Mouse (Mus musculus) embryonic facial prominence, embryonic 11.5 days (tissue): ENCODE measurements at regions not wholly inside any gene's neighbourhood (a gene's known extent, or its start where the extent isn't known, plus 50 kb on each side); places are given as distances from the start of the nearest gene placed in this dataset.

ENCODE experiments used
- ATAC-seq: fragments of 200-750 bp; cut with Nextera tagmentation; replicated peaks from 2 replicates; pipeline ENCODE4 v1.8.0; 2017; ENCODE audit warnings: low read depth; ENCODE audit not compliant: insufficient number of reproducible peaks, low FRiP score, low TSS enrichment
- DNase-seq: peaks from one replicate; pipeline ENCODE4 v3.0.0-alpha.2; 2015; ENCODE audit warnings: low spot score
- H3K27ac ChIP-seq: fragments of 300-500 bp; sonication (generic); replicated peaks from 2 replicates; pipeline ENCODE4 v1.5.1; 2014; ENCODE audit warnings: mild to moderate bottlenecking, low read depth, low read length, control low read depth
- H3K27me3 ChIP-seq: fragments of 300-500 bp; sonication (generic); 2 replicates; pipeline ENCODE4 v1.6.1; 2014; ENCODE audit warnings: mild to moderate bottlenecking, low read length, moderate library complexity, mixed read lengths; ENCODE audit not compliant: control insufficient read depth, insufficient read depth
- H3K36me3 ChIP-seq: fragments of 300-500 bp; sonication (generic); replicated peaks from 2 replicates; pipeline ENCODE4 v1.6.1; 2014; ENCODE audit warnings: low read depth, mild to moderate bottlenecking, low read length, moderate library complexity, mixed read lengths; ENCODE audit not compliant: control insufficient read depth, insufficient read depth
- H3K4me1 ChIP-seq: fragments of 300-500 bp; sonication (generic); 2 replicates; pipeline ENCODE4 v1.6.1; 2014; ENCODE audit warnings: low read length, mixed read lengths; ENCODE audit not compliant: control insufficient read depth, insufficient read depth
- H3K4me2 ChIP-seq: fragments of 300-500 bp; sonication (generic); 2 replicates; pipeline ENCODE4 v1.6.1; 2014; ENCODE audit warnings: low read depth, mild to moderate bottlenecking, control low read depth, low read length, moderate library complexity
- H3K4me3 ChIP-seq: fragments of 300-500 bp; sonication (generic); 2 replicates; pipeline ENCODE4 v1.5.1; 2014; ENCODE audit warnings: low read depth, low read length, control low read depth
- H3K9ac ChIP-seq: fragments of 300-500 bp; sonication (generic); replicated peaks from 2 replicates; pipeline ENCODE4 v1.6.1; 2014; ENCODE audit warnings: mild to moderate bottlenecking, control low read depth, low read length
- H3K9me3 ChIP-seq: fragments of 300-500 bp; sonication (generic); replicated peaks from 2 replicates; pipeline ENCODE4 v1.6.1; 2016; ENCODE audit warnings: mild to moderate bottlenecking, low read length, inconsistent platforms, mixed read lengths; ENCODE audit not compliant: control insufficient read depth
- WGBS: fragments of 180-500 bp; shearing (Covaris S2); extraction: QIAGEN DNeasy Blood & Tissue Kit; methylation state at CpG from one replicate; pipeline ENCODE4 v1.1.7; 2014; 5-methylcytosine and 5-hydroxymethylcytosine counted together

DNA sequence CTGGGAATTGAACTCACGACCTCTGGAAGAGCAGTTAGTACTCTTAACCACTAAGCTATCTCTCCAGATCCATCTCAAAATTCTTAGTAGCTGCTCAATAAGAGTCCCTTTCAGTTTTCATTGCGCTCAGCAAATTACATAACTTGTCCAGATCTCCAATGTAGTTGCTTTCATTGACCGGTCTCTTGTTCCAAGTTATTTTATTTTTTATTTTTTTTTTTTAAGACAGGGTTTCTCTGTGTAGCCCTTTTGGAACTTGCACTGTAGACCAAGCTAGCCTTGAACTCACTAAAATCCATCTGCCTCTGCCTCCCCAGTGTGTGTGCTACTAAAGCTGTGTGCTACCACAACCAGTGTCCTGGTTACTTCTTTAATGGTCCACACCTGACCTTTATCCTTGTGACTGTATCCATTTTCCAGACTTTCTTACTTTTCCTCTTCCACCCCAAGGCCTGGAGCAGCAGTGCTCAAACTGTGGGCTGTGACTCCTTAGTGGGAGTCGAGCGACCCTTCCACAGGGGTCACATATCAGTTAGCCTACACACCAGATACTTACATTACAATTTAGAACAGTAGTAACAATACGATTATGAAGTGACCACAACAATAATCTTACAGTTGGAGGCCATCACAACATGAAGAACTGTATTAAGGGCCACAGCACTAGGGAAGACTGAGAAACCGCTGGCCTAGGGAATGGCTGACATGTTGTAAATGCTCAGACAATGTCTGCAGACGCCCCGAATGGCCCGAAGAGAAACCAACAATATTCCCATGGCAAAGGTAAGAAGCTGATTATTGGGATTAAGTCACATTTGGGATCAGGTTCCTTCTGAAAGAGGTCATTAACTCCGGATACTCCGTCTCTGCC lies 97.8 kb upstream of the Cpsf6 start:
- ATAC-seq (no peak), DNase-seq (peak; percentile 9)
- H3K9ac ChIP-seq, result no peak overlapping the region
- no peaks in the 10 kb centered on the region for H3K4me1 ChIP-seq
- WGBS, result 72% methylated on average over 12 of the region's 12 CpGs
- no peaks in the 10 kb centered on the region for H3K27me3 ChIP-seq
- no peak overlapping the region for H3K27ac ChIP-seq
- no peaks in the 10 kb centered on the region for H3K9me3 ChIP-seq
- H3K4me2 ChIP-seq, result no peak overlapping the region
- H3K4me3 ChIP-seq, result no peak overlapping the region
- H3K36me3 ChIP-seq, result no peaks in the 10 kb centered on the region

DNA sequence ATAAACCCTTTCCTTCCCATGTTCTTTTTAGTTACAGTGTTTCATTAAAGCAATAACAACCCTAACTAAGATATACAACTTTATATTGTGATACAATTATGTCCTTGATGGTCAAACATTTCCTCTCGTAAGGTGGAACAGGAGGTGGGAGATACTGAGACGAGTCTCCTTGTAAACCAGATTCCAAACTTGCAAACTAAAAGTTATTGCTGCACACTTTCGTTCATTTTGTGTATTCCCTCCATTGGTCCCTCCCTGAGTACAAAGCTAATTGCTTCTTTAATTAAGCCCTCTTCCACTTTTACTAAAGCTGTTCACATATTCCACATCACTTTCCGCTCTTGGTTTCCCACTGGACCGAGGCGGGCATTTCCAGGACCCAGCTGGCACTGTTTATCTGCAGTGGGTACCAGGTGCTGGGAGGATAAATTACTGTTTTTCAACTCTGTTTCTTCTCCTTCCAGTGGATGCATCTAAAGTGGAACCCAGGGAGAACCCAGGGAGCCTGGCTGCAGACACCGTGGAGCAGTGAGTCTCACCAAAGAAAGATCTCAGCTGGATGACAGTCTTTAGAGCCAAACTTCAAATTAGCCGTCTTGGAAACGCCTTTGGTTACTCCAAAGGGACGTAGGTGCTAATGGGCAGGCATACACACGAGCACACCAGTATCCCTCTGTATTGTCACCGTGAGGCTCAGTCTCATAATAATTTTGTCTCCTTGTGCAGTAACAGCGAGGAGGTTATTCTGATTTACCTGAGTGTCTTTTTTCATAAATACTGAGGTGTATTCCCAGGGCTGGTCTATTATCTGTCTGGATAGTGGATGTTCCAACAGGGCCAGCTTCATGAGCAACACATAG lies 95.5 kb upstream of the Cpsf6 start:
- Histone ChIP-seq H3K4me2 (no peak overlapping the region), H3K9me3 (no peaks in the 10 kb centered on the region), H3K9ac (no peak overlapping the region), H3K27me3 (no peaks in the 10 kb centered on the region), H3K27ac (no peak overlapping the region), H3K36me3 (no peaks in the 10 kb centered on the region), H3K4me3 (no peak overlapping the region), H3K4me1 (no peaks in the 10 kb centered on the region)
- DNase-seq, result no peak
- ATAC-seq, result no peak
- WGBS, result 87% methylated on average over 13 of the region's 13 CpGs

DNA sequence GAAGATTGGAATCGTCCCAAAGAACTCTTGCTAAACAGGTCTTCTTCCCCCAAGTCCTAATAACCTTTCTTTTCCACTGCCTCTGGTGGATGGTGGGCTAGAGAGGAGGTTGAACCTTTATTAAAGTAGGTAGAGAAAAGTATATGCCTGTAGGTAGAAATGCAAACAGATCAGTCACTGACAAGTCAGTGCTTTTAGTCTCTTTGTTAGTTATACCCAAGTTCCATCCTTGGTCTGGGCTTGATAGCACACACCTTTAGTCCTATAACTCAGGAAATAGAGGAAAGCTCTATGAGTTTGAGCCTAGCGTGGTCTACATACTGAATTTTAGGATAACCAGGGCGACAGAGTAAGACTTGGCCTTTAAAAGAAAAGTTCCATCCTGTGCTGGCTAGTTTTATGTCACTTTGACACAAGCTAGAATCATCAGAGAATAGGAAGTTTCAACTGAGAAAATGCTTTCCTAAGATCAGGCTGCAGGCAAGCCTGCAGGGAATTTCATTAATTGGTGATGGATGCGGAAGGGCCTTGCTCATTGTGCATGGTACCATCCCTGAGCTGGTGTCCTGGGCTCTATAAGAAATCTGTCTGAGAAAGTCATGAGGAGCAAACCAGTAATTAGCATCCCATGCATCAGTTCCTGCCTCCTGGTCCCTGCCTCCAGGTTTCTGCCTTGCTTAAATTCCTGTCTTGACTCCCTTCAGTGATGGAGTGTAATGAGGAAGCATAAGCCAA lies 94.7 kb upstream of the Cpsf6 start:
- Histone ChIP-seq H3K4me3 (no peak overlapping the region), H3K27ac (no peak overlapping the region), H3K4me1 (no peaks in the 10 kb centered on the region), H3K9ac (no peak overlapping the region), H3K9me3 (no peaks in the 10 kb centered on the region), H3K4me2 (no peak overlapping the region), H3K36me3 (no peaks in the 10 kb centered on the region), H3K27me3 (no peaks in the 10 kb centered on the region)
- DNase-seq, result no peak
- 93% methylated on average over 4 of the region's 4 CpGs for WGBS
- no peak for ATAC-seq

DNA sequence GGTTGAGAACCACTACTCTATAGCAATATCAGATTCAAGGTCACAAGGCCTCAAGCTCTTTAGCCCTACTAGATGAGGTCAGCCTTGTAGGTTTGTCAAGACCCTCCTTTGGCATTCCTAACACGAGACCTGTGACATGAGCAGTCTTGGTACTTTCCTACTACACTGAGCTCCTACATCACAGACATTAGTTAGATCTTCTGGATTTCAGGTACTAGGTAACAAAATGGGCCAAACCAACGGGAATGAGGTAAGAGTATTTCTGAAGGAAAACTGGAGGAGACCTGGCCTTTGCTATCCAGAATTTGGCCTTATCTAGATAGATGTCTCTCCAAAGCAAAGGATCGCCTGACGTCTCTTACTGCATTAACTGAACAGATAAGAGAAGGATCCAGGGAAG lies 93.7 kb upstream of the Cpsf6 start:
- no peak for ATAC-seq
- no peak overlapping the region for H3K4me2 ChIP-seq
- H3K4me1 ChIP-seq, result no peaks in the 10 kb centered on the region
- no peaks in the 10 kb centered on the region for H3K9me3 ChIP-seq
- H3K36me3 ChIP-seq, result no peaks in the 10 kb centered on the region
- no peak overlapping the region for H3K27ac ChIP-seq
- no peak for DNase-seq
- H3K9ac ChIP-seq, result no peak overlapping the region
- no peak overlapping the region for H3K4me3 ChIP-seq
- WGBS, result 87% methylated on average over 4 of the region's 4 CpGs
- H3K27me3 ChIP-seq, result no peaks in the 10 kb centered on the region

DNA sequence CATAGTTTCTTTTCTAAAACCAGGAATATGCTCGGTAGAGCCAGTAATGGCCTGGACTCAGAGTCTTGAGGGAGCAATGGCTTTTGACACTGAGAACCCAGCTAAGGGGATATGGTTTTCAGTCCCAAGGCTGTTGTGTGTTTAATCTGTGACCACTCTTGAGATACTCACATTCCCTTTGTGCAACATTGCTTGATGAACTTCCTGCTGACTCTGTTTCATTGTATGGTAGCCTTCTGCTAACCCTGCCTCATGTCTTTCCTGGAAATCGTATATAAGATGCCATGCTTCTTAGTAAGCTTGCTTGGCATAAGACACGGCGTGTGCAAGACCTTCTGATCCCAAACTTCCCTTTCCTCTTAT lies 92.7 kb upstream of the Cpsf6 start:
- Histone ChIP-seq H3K9me3 (no peaks in the 10 kb centered on the region), H3K36me3 (no peaks in the 10 kb centered on the region), H3K4me1 (no peaks in the 10 kb centered on the region), H3K27me3 (no peaks in the 10 kb centered on the region; the same call in 1 of the 2 replicates), H3K4me3 (no peak overlapping the region), H3K27ac (no peak overlapping the region), H3K9ac (no peak overlapping the region), H3K4me2 (no peak overlapping the region)
- ATAC-seq (no peak), DNase-seq (no peak)
- WGBS, result 77% methylated on average over 4 of the region's 4 CpGs

DNA sequence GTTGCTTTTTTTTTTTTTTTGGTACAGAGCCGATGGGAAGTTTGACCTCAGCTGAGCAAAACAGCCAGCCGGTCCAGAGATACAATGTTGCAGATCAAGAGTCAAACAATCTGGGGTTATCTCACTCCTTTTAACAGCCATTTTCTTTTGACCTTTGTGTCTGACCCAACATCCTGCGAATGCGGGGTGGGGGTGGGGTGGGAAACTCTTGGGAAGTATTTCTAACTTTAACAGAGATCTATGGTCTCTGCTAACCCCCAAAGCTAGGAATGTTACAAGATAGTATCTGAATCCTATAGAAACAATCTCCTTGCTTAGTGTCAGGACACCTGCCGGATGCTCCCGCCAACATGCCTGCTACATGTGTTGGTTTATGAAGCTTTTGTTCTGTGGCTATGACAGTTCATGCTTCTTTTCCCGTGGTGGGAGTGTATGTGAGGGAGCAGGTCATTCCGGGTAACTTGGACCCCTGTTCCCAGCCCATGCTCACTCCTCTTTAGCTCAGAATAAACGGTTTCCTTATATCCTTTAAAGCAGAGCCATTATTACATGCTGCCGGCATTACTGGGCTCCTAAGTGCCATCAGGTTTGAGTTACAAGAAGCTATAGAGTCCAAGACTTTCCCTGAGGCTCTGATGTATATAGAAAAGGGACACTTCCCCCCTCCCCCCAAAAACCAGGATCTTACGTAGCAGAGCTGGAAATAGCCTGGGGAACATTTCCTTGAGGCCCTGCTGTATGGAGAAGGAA lies 92.2 kb upstream of the Cpsf6 start:
- H3K27me3 ChIP-seq, result no peaks in the 10 kb centered on the region; the same call in 1 of the 2 replicates
- no peak overlapping the region for H3K27ac ChIP-seq
- H3K9me3 ChIP-seq, result no peaks in the 10 kb centered on the region
- DNase-seq (peak; percentile 51), ATAC-seq (no peak)
- H3K4me1 ChIP-seq, result no peaks in the 10 kb centered on the region
- no peak overlapping the region for H3K4me3 ChIP-seq
- H3K9ac ChIP-seq, result no peak overlapping the region
- no peak overlapping the region; the same call in 1 of the 2 replicates for H3K4me2 ChIP-seq
- no peaks in the 10 kb centered on the region for H3K36me3 ChIP-seq
- 37% methylated on average over 11 of the region's 11 CpGs for WGBS

DNA sequence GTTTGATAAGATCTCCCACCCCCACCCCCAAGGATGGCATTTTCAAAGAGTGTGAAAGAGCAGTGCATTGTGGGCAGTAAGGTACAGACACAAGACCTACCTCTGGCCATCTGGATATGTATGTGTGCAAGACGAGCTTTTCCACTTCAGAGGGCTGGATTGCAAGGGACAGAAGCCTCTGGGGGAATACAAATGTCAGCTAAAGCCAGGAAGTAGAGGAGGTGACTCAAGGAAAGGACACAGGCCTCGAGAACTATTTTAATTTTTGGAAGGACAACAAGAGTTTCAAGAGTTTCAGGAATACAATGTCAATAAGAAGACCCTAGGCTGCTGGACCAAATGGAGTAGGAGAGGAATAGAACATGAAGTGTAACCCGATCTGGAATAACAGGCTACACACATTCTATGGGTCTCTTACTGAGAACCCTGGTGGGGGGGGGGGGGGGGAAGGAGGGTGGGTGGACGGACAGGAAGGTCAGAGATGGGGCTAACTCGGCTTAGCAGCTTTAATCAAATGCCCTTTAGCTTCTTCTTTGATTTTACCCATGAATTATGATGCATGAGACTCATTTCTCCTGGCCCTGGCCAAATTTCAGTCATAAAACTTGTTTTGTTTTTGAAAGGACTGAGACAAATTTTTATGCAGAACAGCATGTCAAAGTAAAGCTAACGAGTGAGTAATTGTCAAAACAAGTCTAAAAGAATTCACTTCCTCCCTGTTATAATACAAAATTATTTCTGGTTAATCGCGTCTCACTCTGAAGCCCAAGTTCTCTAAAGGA lies 91.4 kb upstream of the Cpsf6 start:
- H3K36me3 ChIP-seq, result no peaks in the 10 kb centered on the region
- no peak for ATAC-seq
- H3K9ac ChIP-seq, result no peak overlapping the region
- H3K9me3 ChIP-seq, result no peaks in the 10 kb centered on the region
- DNase-seq, result no peak
- 37% methylated on average over 8 of the region's 8 CpGs for WGBS
- no peaks in the 10 kb centered on the region; the same call in 1 of the 2 replicates for H3K27me3 ChIP-seq
- no peak overlapping the region for H3K4me2 ChIP-seq
- no peaks in the 10 kb centered on the region for H3K4me1 ChIP-seq
- no peak overlapping the region for H3K4me3 ChIP-seq
- H3K27ac ChIP-seq, result no peak overlapping the region
